Mouse (Mus musculus): ENCODE results near the gene Olfr145. TPM values are rescaled to one million over a fixed set of nuclear protein-coding genes. Genes with fewer than 3 reads are reported as not detected.

Olfr145 gene
- total RNA-seq, 2 experiments from 2014 or later = 0.05 to 0.07 TPM

DNA sequence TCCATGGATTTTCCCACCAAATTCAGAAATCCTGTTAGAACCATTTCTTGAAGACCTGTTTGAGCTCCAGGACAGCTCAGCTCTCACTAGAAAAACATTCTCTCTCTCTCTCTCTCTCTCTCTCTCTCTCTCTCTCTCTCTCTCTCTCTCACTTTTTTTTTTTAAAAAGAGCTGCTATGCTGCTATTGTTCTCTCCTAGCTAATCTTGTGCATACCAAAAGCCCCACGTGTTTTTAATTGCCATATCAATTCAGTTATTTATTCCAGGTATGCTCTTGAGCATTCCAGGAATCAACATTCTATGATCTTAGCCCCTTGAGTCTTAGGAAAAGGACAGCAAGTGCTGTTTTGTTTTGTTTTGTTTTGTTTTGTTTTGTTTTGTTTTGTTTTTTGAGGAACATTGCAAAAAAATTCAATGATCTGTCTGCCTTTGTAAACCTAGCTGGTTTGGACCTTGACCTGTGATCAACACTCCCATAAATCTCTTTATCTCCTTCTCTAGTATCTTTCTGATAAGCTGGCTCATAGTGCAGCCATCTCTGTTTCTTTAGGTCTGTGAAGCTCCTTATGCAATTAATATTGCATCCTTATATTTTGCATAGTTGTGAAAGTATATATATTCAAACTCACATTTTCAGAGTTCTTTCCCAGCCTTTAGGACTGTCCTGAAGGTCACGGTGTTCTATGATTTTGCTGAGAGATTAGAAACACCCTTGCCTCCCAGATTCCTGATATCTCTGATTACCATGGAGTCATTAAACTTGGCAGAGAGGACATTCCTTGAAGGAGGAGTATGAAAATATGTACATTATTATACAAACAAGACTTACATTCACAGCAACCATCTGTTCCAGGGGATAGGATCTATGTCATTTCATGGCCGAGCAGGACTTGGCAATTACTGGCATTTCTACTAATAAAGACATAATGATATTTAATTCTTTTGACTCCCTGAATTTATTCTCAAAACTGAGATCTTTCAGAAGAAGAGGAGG lies 29.8 kb downstream of the Olfr145 start:
- intact Hi-C loops (cut with DNase I) = no loop called here
- Histone ChIP-seq H3K4me3 (no peak overlapping the region), H3K27ac (no peak overlapping the region)
- no peak for DNase-seq (ENCODE audit: extremely low spot score in 1 of 2, low spot score in 2 of 2)
- no peak for TF ChIP-seq CTCF (IDR thresholded peaks at IDR 0.05)

DNA sequence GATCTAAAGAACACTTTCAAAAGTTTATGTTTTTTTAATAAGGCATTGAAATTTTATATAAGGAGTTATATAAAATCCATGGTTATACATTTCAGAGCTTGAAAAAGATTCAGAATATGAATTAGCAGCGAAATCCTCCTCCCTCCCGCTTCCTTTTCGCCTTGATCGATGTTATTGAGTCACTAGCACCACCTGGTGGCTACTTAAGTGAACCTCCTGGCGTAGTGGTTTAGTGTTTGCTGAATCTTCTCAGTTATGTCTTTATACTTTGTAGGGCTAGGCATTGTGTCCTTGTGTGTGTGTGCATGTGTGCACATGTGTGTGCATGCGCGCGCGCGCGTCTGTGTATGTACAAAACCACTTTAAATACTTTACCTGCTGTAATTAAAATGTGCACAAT lies 36.0 kb downstream of the Olfr145 start:
- peak overlapping the region; percentile 67 for H3K27ac ChIP-seq
- H3K4me3 ChIP-seq = no peak overlapping the region
- intact Hi-C loops (cut with DNase I) = loop anchor here (2.0 to 10.0 kb wide), 6 partner anchors 70 to 468 kb away; no protein-coding TSS in a partner anchor
- peak; percentile 65 to 68 for DNase-seq (ENCODE audit: extremely low spot score in 1 of 2, low spot score in 2 of 2)
- peak; percentile 90 for TF ChIP-seq CTCF (IDR thresholded peaks at IDR 0.05)

DNA sequence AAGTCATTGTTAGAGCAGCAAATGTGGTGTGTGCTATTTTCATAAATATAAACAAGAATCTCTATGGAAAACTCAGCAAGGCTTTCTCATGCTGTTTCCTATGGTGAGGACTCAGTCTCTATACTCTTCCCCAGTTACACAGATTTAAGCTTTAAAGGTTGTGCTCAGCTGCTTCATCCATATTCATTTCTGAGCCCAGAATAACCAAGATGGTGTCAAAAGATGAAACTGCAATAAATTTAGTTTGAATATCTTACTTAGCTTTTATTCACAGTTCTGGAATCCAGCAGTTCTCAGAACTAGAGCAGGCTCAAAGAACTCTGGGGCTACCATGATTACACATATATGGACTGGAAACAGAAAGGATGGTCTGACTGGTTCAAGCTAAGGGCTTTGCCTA lies 37.6 kb downstream of the Olfr145 start:
- no peak for DNase-seq (ENCODE audit: extremely low spot score in 1 of 2, low spot score in 2 of 2)
- Histone ChIP-seq H3K4me3 (no peak overlapping the region), H3K27ac (peak overlapping the region; percentile 66)
- intact Hi-C loops (cut with DNase I) = loop anchor here (2.0 to 10.0 kb wide), 6 partner anchors 72 to 503 kb away; no protein-coding TSS in a partner anchor
- no peak for TF ChIP-seq CTCF (IDR thresholded peaks at IDR 0.05)

DNA sequence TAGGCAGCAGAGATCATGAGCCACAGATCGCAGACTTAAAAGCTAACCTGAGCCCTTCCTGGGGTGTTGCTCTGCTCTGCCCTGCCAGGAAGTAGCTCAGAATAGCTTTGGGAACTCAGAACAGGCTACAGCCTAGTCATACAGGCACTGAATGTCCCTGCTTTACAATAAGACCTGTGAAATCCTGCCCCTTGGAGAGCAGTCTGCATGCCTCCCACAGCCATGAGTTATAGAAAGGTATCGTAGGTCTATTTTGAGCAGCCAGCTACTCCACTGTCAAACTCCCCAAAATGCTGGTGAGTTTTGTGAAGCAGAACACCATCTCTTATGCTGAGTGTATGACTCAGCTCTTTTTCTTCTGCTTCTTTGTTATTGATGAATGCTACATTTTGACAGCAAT lies 44.6 kb downstream of the Olfr145 start:
- no peak for DNase-seq (ENCODE audit: extremely low spot score in 1 of 2, low spot score in 2 of 2)

More for the DNA sequence above, 44.6 kb downstream of the Olfr145 start:
- Histone ChIP-seq H3K27ac (no peak overlapping the region), H3K4me3 (no peak overlapping the region)
- intact Hi-C loops (cut with DNase I) = no loop called here
- no peak for TF ChIP-seq CTCF (IDR thresholded peaks at IDR 0.05)

Other genes starting within 250 kb of the Olfr145 start
- 10 to 100 TPM; 52.5 to 59.8 TPM for gene Tbrg1, start 239.4 kb upstream of the Olfr145 start, total RNA-seq (2021)
- gene Panx3, start 227.5 kb upstream of the Olfr145 start, total RNA-seq (2021) = not detected
- not detected for gene Olfr160, start 180.5 kb upstream of the Olfr145 start, total RNA-seq (2021)
- not detected for gene Olfr874, start 151.6 kb upstream of the Olfr145 start, total RNA-seq (2021)
- gene Olfr875, start 124.9 kb upstream of the Olfr145 start, total RNA-seq (2021) = not detected
- not detected for gene Olfr876, start 93.7 kb upstream of the Olfr145 start, total RNA-seq (2021)
- gene Olfr877, start 42.5 kb upstream of the Olfr145 start, total RNA-seq (2021) = under 1 TPM in 1 of 2 experiments, not detected in 1; 0.25 TPM
- under 1 TPM; 0.23 to 0.36 TPM for gene Olfr878, start 21.1 kb downstream of the Olfr145 start, total RNA-seq (2021)
- under 1 TPM; 0.26 to 0.34 TPM for gene Olfr881, start 95.1 kb downstream of the Olfr145 start, total RNA-seq (2021)
- not detected for gene Olfr883, start 129.1 kb downstream of the Olfr145 start, total RNA-seq (2021)
- not detected for gene Olfr884, start 149.8 kb downstream of the Olfr145 start, total RNA-seq (2021)
- not detected for gene Olfr885, start 164.6 kb downstream of the Olfr145 start, total RNA-seq (2021)
- gene Olfr887, start 187.3 kb downstream of the Olfr145 start, total RNA-seq (2021) = not detected
- not detected for gene Olfr888, start 211.4 kb downstream of the Olfr145 start, total RNA-seq (2021)
- not detected for gene Olfr889, start 218.5 kb downstream of the Olfr145 start, total RNA-seq (2021)
- gene Olfr890, start 245.8 kb downstream of the Olfr145 start, total RNA-seq (2021) = not detected

Data from left cerebral cortex, adult 2 months (tissue).